Mouse (Mus musculus) CD4-positive, CD25-positive, alpha-beta regulatory T cell, adult 2 months (primary cell): ENCODE measurements around the gene Ccnh.
"Not testable (repeated sequence)": the region's sequence is repeated elsewhere in the genome, so short reads cannot be mapped to it uniquely, and the experiment has no call there.

Experiments used
- DNase-seq: peaks from one replicate; pipeline ENCODE4 v3.0.0-alpha.2; 2012; ENCODE audit warnings: low read depth, low spot score

The Ccnh gene

GRCm38 (mm10) chr13:85188903-85189643 is at the start of gene Ccnh:
Gene Ccnh, plus strand, starts transcription at chr13:85189408.
- DNase-seq, result peak; percentile 93

GRCm38 (mm10) chr13:85143361-85143760 is 45.8 kb upstream of the Ccnh start:
- not testable (repeated sequence) for DNase-seq

- no peak for DNase-seq
Observed at GRCm38 (mm10) chr13:85146471-85146870, 42.7 kb upstream of the Ccnh start.

- no peak for DNase-seq
Observed at GRCm38 (mm10) chr13:85154746-85155145, 34.5 kb upstream of the Ccnh start.

GRCm38 (mm10) chr13:85159971-85160370 is 29.2 kb upstream of the Ccnh start:
- DNase-seq, result no peak

- DNase-seq, result no peak
Observed at GRCm38 (mm10) chr13:85164512-85165124, 24.6 kb upstream of the Ccnh start.

GRCm38 (mm10) chr13:85189644-85190121 is 475 bp downstream of the Ccnh start:
- DNase-seq, result peak; percentile 59

- no peak for DNase-seq
Observed at GRCm38 (mm10) chr13:85191253-85191652, 2.0 kb downstream of the Ccnh start.

- peak; percentile 47 for DNase-seq
Observed at GRCm38 (mm10) chr13:85207493-85207892, 18.3 kb downstream of the Ccnh start.

- no peak for DNase-seq
Observed at GRCm38 (mm10) chr13:85208656-85209055, 19.4 kb downstream of the Ccnh start.

- DNase-seq, result no peak
Observed at GRCm38 (mm10) chr13:85210353-85210752, 21.1 kb downstream of the Ccnh start.

- peak; percentile 14 for DNase-seq
Observed at GRCm38 (mm10) chr13:85218656-85219055, 29.4 kb downstream of the Ccnh start.

- no peak for DNase-seq
Observed at GRCm38 (mm10) chr13:85238760-85239159, 49.6 kb downstream of the Ccnh start.
